Mouse (Mus musculus) Muller cell, postnatal 12 days (primary cell): Measurements from ENCODE around the gene Castor1.

Experiments
- DNase-seq: peaks from one replicate; pipeline ENCODE4 v3.0.0-alpha.2; 2015; ENCODE audit errors: inconsistent ontology term

Castor1 gene

DNA sequence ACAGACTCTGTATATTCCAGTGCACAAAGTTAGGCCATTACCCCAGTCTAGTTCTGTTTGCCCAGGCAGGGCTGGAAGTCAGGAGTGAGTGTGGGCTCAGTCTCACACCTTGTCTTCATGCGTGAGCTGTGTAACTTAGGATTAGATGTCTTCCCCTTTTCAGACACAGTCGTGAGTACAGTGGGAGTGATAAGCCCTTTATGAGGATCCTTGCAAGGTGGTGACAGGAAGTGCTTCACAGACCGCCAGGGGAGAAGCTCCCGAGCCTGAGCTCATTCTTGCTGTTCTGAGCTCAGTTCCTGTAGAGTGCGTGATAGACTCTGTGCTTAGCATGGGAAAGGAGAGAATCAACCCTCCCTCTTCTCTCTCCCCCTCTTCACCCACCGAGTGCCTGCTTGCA is 11.5 kb upstream of the Castor1 start:
- no peak for DNase-seq

DNA sequence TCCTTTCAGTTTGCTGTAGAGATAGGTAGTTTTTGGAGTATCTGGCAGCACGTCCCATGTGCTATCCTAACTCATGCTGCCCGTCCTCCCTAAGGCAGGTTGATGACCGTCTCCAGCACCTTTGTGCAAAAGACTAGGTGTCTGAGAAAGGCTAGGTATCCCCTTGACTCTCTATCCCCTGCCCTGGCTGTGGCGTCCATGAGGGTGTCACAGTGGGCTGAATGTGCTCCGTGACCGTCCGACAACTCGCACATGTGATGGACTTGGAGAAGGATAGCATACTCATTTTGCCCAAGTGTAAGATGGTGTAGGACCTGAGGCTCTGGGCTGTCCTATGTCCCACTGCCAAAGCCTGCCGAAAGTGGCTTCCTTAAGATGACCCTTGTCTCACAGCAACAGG is 10.4 kb upstream of the Castor1 start:
- DNase-seq: no peak

DNA sequence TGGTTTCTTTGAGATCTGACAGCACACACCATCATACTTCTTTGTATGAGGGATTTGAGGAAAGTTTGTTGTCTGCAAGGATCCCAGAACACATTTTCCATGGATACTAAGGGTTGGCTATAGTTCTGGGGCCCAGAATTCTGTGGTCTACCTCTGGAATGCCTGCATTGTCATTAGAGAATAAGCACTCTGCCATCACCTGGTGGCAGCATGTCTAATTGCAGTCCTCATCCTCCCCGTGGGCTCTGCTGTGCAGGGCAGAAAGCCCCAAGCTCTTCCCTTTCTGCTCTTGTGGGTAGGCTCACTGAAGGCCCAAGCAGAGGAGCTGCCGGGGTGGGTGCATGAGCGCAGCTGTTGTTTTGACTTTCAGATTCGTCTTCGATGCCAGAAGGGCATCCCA is 8.5 kb upstream of the Castor1 start:
- no peak for DNase-seq

DNA sequence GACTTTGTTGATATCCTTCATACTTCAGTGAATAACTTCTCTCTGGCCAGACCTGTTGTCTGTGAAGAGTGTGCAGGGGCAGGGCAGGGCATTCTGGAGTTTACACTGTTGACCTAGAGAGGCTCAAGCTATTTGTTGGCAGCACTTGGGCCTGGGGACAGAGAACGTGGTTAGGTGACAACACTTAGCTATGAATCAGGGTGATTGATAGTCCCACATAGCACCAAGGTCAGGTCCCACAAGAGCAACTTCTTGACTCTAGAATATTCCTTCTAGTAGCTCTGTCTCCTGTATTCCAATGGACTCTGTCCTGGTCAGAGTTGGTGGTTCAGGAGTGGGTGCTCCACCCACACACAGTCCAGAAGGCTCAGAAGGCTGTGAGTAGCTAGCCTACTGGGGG is 7.2 kb upstream of the Castor1 start:
- DNase-seq: no peak

DNA sequence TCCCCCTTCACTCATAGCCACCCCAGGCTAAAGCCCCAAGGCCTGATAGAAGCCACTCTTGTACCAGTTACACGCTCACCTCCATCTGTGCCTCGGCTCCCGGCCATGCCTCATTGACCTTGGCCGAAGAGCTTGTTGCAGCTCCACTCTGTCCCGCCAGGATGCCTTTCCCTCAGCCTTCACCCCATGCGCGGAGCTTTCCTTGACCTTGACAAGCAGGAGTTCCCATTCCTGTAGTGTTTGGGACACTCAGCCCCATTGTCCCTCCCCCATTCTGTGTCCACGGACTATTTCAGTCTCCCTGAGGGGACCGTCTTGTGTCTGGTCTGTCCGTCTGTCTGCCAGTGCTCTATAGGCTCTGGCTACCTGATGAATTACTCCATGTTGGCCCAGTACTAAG is 4.9 kb upstream of the Castor1 start:
- no peak for DNase-seq

DNA sequence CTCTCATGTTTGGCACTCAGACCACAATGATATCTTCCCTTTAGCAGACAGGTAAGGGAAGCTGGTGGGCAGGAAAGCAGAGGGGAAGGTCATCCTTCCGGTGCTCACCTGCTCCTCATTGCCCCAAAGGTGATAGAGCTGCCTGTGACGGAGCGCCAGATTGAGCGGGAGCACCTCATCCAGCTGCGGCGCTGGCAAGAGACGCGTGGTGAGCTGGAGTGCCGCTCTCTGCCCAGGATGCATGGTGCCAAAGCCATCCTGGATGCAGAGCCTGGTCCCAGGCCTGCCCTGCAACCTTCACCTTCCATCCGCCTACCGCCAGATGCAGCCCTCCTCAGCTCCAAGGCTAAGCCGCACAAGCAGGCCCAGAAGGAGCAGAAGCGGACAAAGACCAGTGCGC is 3.5 kb upstream of the Castor1 start:
- no peak for DNase-seq

DNA sequence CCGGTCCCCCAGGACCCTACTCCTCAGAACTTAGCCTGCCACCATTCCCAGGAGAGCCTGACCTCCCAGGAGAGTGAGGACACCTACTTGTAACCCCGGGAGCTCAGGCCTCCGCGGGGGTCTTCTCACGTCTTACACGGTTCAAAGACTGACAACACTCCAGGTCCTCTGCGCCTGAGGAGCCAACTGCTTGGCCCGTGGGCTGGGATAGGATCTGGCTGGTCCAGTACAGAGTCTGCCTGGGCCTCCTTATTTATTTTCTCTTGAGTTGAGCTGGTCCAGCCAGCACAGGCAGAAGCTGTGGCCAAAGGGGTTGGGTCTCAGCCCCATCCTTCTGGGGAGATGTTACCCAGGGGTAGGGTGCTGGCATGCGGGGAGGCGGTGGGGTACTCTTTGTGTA is 3.0 kb upstream of the Castor1 start:
- DNase-seq: no peak

DNA sequence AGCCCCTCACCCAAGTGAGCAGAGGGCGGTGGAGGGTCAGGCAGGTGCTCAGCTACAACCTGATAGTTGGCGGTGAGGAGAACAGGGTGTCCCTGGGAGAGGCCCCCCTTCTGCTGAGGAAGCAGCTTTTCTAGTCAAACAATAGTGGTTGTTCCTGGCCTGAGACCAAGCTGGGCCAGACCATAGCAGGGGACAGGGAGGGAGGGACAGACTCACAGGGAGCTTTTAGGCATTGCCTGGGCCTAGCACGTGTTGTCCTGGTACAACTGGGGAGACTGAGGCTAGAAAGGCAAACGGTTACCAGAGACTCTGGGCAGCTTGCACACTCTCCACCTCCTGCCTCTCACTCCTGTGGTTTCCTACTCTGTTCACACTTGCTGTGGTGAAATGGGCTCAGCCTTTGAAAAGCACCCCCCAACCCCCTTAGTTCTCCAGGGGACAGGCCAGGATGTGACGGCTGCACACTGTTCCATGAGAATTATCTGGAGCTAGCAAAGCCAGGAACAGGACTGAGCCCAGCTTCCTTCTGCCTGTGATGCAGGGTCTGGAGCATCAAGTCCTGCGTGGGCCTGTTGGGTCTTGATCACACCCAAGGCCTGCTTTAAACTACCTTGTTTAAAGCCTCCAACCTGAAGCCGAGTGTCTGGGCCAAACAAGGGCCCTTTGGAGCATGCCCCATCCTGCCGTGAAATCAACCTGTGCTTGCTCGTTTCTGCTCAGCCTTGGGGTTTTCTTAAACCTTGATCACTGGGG is 1.6 kb upstream of the Castor1 start:
- DNase-seq: no peak

DNA sequence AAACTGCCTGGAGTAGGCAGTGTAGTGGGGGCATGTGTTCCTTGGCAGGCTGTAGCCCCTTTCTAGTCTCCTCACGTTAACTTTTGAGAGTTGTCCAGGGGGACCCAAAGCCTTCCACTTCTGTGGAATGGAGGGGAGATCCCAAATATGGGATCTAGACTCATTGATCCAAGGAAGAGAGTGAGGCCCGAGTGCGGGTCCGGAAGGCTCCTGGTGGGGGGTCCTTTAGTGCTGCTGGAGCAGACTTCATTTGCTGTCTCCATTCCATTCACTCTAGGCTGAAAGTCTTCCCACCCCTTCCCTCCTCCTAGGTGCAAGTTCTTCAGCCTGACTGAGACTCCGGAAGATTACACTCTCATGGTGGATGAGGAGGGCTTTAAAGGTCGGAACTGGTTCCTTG is 612 bp downstream of the Castor1 start:
- DNase-seq: no peak

DNA sequence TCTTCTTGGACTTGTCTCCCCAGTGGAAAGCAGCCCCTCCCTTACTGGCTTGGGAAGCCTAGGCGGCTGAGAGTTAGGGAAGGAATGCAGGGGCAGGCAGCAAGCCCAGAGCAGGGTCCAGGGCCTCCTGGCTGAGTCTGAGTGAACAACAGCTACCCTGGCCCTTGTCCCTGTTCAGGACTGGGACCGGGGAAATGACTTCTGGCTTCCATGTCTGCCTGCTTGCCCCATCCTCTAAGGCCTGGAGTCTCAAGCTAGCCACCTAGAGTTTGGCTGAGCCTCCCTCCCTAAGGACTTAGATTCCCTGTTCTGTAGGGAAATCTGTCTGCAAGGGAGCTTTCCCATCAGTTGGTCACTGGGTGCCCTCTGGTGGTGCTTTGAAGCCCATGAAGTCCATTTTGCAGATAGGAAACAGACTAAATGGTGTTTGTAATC is 1.3 kb downstream of the Castor1 start:
- peak; percentile 80 for DNase-seq

DNA sequence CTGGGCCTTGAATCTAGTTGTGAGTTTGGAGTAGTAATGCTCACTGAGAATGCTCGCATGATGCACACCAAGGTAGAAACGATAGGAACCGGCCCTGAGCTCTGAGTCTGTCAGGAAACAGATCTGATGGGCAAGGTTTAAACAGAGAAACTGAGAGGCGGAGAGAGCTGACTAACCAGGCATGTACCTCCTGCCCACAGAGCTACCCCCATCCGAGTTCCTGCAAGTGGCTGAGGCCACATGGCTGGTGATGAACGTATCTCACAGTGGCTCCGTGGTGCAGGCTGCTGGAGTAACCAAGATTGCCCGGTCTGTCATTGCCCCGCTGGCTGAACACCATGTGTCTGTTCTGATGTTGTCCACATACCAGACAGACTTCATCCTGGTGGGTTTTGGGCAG is 1.9 kb downstream of the Castor1 start:
- no peak for DNase-seq

DNA sequence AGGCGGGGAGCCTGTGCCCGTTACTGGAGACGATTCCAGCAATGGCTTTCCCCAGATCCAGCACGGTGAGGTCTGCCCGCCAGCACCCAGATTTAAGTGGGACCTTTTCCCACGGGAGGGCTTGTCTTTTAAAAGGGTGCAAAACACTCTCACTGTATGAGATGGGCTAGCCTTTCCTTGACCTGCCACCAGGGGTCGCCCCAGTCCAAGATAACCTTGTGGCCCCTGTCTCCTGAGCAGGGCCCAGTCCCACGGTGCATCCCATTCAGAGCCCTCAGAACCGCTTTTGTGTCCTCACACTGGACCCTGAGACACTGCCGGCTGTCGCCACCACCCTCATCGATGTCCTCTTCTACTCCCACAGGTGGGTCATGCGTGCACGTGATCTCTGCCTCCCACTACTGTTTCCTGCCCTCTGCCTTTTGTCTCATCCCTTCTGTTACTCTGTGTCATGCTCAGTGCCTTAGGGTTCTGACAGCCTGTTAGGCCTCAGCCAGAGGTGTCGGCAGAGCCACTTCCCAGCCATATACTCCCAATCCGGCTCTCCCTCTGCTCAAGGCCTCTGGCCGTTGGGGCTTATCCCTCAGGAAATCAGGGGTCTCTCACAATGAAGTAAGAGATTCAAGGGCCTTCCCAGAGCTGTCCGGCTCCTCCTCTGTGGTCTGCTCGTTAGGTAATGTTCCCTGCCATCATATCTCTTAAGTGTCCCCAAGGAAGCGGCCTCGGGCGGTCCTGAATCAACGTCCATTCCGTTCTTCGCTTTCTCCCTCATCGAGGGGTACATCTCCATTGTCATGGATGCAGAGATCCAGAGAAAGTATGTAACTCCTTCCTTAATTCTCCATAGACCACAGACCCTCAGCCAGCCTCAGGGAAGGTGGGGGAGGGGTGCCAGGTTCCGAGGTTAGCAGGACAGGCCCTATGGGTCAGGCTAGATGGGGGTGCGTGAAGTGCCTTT is 2.7 kb downstream of the Castor1 start:
- DNase-seq: peak; percentile 81

DNA sequence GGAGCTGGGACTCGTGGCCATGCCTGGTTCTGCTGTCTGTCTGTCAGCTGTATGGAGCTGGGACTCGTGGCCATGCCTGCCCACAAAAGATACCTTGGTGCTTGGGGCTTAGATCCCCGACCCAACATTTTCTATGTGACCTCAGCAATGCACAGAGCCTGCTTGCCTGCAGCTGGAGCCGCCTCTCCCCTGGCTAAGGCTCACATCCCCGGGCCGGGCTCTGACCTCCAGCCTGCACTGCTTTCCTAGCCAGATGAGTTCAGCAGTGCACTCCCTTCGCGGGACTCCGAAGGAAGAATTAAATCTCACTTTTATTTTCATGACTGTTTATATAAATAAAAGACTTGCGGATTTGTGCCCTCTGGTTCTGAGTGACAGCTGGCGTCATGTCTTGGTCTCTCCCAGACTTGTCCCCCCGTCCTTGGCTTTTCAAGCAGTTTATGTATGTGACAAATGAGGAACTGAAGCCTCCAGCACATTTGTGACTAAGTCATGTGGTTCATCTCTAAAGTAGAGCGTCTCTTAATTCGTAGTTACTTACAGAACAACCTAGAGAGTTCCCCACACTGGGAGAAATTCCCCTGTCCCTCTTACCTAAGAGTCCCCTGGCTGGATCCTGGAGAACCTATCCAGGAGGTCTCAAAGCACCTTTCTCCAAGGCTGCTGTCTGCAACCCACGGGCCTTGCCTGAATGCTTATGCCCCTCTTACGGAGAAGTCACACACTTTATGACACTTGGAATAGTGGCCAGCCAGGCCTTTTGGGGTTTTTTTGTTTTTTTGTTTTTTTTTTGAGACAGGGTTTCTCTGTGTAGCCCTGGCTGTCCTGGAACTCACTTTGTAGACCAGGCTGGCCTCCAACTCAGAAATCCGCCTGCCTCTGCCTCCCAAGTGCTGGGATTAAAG is 4.3 kb downstream of the Castor1 start:
- DNase-seq: no peak

DNA sequence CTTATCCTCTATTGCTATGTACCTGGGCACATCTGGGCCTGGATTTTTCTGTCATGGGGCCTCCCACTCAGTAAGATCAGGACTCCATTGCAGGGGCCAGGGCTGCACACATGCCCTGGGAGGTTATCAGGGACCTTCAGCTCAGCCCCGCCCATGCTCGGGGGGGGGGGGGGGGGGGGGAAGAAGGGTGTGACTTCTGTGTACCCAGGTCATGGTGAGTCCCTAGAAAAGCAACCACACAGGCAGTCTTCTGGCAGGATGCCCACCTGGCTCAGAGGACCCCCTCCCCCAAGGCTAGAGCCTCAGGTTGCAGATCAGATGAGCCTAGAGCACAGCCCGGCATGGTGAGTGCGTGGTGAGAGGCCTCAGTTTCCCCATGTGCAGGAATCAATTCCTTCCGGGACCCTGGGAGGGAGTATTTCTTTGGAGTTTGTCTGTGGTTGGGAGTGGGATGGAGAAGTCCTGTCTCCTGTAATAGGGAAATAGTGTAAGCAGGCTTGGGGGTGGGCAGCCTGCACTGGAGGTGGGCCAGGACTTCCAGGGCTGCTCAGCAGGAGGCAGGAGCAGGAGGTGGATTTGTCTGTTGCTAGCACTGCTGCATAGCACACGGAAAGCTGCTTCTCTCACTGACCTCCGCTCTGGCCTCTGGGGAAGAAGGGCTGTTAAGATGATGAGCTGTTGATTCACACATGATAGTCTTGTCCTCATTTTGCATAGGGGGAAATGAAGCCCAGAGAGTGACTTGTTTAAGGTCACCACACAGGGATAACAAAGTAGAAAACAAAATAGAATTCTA is 5.6 kb downstream of the Castor1 start:
- DNase-seq: no peak

DNA sequence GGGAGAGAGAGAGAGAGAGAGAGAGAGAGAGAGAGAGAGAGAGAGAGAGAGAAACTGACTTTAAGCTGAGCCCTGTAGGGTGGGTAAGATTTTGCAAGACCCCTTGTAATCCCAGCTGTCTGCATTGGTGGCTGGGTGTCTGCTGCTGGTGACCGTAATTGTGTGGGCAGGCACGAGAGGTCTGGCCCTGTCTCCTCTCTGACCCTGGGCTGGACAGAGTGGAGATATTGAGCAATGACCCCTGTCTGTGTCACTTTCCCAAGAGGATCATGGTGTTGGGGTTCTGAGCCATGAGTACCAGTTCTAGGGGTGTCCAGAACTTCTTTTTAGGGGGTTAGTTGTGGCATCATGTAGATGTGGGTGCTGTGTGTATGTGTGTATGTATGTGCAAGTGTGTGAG is 6.2 kb downstream of the Castor1 start:
- no peak for DNase-seq

DNA sequence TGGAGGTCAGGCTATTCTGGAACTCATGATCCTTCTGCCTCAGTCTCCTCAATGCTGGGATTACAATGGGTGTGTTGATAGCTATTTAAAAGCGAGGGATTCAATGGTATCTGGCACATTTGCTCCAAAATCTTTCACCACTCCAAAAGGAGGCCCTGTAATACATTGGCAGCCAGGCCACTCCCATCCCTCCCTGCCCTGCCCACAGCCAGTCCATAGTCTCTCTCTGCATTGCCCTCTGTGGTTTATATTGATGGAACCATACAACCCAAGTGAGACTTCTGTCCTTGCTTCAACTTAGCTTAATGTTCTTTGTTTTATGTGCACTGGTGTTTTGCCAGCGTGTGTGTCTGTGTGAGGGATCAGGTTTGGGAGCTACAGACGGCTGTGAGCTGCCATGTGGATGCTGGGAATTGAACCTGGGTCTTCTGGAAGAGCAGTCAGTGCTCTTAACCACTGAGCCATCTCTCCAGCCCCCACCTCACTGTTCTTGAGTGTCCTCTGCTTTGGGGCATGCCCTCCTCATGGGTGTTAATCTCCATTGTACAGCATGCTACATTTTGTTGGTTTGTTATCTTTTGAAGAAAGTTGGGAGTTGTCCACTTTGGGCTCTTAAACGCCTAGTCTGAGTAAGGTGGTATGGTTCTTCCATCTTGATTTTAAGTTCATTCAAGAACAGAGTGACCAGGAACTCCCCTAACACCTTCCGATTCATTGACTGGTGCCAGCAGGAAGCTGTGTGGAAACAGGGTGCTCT is 8.7 kb downstream of the Castor1 start:
- no peak for DNase-seq

DNA sequence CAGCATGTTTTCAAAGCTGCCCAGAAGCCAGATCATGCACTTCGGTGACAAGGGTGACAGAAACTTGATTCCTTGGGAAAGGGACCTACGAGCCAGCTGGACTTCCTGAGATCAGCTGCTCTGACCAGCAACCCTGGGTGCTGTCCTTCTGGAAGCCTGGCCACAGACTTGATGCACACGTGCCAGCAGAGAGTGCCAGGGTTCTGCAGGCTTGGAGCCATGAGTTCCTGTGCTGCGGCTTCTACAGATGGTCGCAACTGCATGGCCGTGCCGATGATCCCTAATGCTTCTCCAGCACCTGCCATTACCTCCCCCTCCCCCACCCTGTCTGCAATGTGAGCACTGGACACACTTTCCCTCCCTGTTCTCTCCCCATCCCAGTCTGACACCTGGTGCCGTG is 10.4 kb downstream of the Castor1 start:
- DNase-seq: peak; percentile 59

DNA sequence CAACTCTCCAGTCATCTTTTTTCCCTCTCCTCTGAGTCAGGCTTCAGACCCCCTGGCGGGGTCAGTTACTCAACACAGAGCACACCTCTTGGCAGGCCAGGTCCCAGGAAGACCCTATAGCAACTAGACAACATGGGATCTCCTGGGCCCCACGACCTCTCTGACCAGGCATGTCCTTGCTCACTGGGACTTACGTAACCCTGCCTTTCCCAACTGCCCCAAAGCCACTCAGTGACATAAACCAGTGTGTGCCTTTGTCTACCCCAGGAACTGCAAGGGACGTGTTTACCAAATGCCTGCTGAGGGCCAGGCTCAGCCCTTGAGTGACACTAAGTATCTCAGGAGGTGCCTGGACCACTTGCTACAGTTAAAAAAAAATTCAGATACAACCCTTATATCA is 11.8 kb downstream of the Castor1 start:
- DNase-seq: no peak

DNA sequence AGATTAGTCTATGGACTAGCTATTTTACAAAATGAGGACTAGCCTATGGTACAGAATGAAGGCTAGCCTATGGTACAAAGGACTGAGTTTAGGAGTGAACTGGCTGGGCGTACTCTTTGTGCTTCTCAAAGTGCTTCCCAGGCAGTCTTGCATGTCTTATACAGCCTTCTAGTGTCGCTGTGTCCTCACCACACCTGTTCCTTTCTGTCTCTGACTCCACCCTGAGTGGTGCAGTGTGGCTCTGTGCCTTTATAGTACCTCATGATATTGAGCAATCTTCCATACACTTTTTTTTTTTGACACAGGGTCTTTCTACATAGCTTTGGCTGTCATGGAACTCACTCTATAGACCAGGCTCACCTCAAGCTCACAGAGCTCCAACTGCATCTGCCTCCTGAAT is 13.4 kb downstream of the Castor1 start:
- no peak for DNase-seq

DNA sequence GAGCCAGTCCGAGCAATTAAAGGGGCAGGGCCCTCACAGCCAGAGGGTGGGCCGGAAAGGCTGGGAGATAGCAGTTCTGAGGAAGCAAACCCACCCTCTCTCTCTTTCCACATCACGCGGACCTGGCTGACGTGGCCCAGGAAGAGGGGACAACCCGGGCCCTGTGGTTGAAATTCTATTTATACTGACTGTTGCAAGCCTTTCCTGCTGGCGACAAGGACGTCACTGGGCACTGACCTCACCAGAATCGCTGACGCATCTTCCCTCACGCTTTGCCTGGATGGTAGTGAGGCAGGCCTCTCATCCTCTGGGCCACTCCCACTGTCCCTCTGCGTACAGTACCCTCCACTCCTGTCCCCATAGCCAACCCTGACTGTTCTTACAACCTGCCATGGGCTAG is 14.6 kb downstream of the Castor1 start:
- no peak for DNase-seq
